Mouse (Mus musculus) CD4-positive helper T cell, adult 2 months (primary cell): ENCODE results near the gene Celsr3.

Experiments
- DNase-seq: peaks from one replicate; pipeline ENCODE4 v3.0.0-alpha.2; 2012; ENCODE audit warnings: low read depth, missing footprints, low spot score

The Celsr3 gene

DNA sequence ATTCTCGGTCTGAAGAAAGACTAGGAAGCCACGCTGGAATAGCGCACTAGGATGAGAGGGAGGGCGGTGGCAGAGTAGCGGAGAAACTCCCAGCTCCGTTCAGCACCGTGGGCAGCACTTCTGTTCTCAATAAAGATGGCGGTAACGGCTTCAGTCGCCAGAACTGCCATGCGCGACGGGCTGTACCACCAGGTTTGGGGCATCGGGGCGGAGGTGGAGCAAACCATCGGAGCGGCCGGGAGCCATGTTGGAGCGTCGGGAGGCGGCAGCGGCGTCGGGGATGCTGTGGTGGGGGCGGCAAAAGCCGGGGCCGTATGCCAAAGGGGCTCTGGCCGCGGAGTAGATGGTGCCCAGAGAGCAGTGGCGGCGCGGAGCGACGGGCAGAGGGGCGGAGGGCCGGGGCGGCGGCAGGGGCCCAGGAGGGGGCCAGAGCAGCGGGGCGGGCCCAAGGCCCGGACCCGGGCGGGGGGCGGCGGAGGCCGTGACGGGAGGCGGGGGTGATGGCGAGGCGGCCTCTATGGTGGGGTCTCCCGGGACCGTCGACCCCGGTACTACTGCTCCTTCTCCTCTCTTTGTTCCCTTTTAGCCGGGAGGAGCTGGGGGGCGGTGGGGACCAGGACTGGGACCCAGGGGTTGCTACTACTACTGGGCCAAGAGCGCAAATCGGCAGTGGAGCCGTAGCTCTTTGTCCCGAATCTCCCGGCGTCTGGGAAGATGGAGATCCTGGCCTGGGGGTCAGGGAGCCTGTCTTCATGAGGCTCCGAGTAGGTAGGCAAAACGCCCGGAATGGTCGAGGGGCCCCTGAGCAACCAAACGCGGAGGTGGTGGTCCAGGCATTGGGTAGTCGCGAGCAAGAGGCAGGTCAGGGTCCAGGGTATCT, at the start of gene Celsr3:
Gene Celsr3 (plus strand): TSS at position 501 of the 880 bp plus-strand sequence.
- DNase-seq: peak; percentile 19

DNA sequence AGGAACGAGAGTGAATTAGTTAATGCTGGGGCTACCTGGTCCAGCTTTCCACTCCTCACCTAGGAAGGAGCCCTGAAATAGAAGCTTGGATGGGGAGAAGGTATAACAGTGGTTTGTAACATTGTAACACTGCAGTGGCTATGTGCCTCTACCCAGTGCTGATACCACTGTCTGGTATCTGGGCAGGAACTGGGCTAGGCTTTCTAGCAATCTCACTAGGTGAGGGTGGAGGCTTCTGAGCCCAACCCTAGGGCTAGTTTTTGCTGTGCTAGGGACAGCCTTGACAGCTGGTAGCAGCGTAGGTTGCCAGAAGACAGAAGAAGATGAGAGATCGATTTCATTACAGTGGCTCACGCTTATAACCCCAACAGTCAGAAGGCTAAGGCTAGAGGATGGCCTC, 49.5 kb upstream of the Celsr3 start:
- no peak for DNase-seq

- DNase-seq: no peak
Observed at GRCm38 (mm10) chr9:108777276-108777675, 48.8 kb upstream of the Celsr3 start.

DNA sequence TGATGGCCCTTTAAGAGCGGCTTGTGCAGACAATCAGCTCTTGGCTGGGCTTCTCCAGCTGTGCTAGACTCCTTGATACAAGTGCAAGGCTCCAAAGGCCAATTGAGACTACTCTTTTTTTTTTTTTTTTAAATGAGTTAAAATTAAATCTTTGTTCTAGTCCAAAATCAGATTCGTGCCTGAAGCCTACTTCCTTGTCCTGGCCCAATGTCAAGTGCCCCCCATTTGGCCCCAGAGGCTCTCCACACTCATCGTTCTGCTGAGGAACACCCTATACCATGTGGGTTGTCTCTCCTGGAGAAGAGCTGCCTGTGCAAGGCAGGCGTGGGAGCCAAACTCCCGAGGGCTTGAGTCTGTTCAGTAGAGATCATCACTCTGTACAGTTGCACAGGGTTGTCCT, 45.2 kb upstream of the Celsr3 start:
- DNase-seq: no peak

- DNase-seq: no peak
Observed at GRCm38 (mm10) chr9:108781891-108782290, 44.2 kb upstream of the Celsr3 start.

- DNase-seq: no peak
Observed at GRCm38 (mm10) chr9:108782836-108783547, 43.1 kb upstream of the Celsr3 start.

DNA sequence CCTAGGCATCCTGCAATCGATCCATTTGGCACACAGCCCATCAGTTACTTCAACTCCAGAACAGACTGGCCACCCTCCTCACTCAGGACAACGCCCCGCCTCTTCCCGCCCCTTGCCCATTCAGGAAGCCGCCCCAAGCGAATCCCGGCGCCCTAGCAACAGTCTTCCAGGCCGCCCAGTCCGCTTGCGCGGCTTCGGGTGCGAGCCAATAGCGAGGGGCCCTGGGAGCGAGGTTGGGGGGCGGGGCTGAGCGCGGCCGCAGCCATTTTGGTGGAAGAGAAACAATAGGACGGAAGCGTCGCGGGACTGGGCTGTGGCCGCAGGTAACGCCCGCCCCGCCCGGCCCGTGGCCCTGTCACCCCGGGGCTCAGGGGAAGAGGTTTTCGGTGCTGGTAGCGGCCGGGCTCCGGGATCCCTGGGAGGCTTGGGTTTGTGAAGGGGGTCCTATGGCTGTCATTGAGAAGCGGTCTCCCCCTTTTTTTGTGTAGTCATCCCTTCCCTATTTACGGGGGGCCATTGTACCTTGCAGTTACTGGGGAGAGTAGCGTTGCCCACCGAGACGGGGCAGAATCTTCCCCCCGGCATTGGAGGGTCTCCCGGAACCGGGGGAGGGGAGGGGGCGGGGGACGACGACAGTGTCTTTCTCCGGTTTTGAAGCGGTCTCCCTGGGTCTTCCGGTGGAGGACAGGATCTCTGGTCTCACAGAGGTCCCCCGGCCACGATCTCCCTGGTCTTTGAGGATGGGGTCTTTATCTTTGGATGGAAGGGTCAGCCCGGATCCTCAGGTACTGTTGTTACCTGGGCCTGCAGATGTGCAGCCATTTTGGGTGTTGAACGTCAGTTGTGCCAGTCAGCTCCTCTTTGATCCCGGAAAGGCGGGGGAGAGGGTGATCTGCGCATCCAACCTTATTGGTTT, 42.3 kb upstream of the Celsr3 start, which contains the start of gene Ip6k2:
Gene Ip6k2 (plus strand): TSS at position 249 of the 916 bp plus-strand sequence.
- DNase-seq: peak; percentile 92

- DNase-seq: peak; percentile 30
Observed at GRCm38 (mm10) chr9:108785416-108785815, 40.7 kb upstream of the Celsr3 start.

GRCm38 (mm10) chr9:108786494-108786893, 39.6 kb upstream of the Celsr3 start:
- DNase-seq: no peak

DNA sequence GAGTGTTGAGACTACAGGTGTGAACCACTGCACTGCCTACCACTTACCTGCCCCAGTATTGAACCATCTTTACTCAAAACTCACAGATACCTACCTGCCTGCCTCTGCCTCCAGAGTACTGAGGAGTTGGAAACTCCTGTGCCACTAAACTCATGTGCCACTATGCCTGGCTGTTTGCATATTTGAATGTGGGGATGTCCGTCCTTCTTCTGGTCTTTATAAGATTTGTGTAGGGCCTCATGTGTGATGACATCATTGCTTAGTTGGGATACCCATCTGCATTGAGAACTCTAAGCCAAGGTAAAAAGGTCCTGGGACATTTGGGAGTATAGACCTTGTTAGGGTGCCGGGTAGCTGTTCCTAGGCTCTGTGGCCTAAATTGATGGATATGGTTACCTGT, 39.0 kb upstream of the Celsr3 start:
- DNase-seq: no peak

GRCm38 (mm10) chr9:108788713-108789112, 37.4 kb upstream of the Celsr3 start:
- no peak for DNase-seq

DNA sequence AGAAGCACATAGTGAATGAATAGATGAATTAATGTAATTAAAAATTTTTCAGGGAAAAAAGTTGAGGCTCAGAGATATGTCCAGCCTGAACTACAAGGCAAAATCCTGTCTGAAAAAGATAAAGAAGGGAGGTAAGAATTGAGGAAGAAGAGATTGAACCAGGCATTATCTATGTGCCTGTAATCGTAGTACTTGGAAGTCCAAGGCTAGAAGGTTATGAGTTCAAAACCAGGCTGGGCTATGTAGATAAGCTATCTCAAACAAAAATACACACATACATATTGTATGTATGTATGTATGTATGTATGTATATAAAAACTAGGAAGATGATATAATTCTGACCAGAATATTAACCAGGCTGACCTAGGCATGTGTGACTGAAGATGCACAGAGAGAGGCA, 33.8 kb upstream of the Celsr3 start:
- no peak for DNase-seq

DNA sequence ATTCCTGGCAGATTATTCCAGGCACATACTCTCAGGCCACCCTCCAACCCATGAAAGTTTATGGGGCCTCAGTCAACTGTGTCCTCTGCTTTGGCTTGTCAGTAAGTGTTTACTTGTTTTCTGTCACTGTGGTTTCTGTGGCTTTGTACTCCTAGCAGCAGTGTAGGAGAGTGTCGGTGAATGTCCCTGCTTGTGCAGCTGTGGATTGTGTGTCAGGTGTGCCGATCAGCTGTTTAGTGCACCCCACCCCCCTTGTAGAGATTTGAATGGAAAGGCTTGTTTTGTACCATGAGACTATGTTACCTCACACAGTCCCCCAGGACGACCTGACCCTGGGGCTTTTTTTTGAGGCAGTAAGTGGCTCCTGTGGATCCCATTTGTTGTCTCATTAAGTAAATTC, 33.4 kb upstream of the Celsr3 start:
- DNase-seq: peak; percentile 69

DNA sequence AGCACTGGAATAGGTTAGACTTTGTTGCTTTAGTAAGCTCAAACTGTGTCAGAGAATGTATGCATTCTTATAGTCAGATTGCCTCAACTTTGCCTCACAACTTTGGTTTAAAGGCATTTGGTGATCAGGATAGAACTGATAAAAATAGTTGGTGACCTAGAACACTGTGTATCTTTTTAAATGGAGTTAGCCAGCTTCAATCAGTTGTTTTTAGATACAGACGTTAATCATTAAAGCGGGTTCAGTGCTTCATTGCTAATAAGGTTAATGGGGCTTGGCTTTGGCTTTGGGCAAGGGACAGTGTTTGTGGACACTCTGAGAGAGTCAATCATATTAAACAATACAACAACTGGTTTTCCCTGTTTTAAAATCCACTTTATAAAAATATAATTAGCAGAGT, 30.8 kb upstream of the Celsr3 start:
- DNase-seq: no peak

DNA sequence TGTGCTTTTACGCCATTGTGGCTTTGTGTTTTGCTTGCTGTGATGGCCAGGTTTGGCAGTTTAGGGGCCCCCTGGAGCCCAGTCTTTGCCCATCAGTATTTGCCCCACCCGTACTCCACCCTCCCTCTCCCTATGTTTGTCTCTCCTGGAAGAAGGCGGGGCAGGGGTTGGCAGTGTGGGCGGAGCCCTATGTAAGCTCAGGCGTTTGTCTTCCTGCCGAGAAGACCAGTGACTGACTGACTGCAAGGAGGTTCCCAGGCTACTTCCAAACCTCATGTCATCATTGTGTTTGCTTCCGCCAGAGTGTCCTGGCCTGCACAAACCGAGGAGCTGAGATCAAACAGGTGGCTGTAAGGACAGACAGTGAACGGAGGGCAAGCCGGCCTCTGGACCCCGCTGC, 30.4 kb upstream of the Celsr3 start:
- no peak for DNase-seq

GRCm38 (mm10) chr9:108796351-108796981, 29.7 kb upstream of the Celsr3 start:
- DNase-seq: no peak

GRCm38 (mm10) chr9:108797477-108797876, 28.6 kb upstream of the Celsr3 start:
- no peak for DNase-seq

DNA sequence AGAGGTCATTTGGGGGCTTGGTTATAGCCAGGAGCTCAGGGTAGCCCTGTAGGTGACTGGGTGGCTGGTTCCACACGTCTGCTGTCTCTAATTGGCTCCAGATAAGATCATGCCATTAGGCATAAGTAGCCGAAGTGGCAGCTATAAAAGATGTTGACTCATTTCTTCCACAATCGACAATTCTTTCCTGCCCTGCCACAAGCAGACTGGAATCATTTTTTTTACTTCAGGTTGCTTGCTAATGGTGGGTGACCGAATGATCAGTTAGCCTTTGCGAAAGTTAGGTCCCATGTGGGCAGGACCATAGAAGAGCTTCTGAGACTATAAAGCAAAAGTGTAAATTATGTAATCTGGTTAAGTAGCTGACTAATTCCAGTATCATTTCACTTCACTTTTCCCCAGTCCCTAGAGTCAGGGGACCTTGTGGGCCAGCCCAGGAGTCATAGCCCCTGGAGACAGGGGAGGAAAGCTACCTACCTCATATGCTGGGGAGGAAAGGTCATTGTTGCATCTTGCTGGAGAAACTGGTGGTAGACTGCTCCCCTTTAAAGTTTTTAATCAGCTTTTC, 27.5 kb upstream of the Celsr3 start:
- no peak for DNase-seq

GRCm38 (mm10) chr9:108799564-108799963, 26.6 kb upstream of the Celsr3 start:
- no peak for DNase-seq

- no peak for DNase-seq
Observed at GRCm38 (mm10) chr9:108805768-108806167, 20.4 kb upstream of the Celsr3 start.

DNA sequence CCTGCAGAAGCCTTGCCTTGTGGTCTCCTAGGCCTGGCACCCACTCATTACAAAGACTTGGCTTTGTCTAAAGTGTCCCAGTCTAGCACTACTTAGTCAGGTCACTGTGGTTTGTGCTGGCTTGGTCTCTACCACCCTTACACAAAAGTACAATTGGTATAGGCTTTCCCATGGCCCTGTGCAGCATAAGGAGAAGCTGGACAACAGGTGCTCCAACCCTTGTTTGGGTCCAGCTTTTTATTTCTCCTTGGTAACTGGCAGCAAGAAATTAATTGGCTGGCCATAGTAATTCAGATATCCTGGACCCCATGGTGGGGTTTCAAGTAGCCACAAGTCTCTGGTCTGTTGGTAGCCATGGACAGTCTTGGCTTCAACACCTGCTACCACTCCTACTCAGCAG, 19.7 kb upstream of the Celsr3 start:
- no peak for DNase-seq
